In the genomic region with DNA sequence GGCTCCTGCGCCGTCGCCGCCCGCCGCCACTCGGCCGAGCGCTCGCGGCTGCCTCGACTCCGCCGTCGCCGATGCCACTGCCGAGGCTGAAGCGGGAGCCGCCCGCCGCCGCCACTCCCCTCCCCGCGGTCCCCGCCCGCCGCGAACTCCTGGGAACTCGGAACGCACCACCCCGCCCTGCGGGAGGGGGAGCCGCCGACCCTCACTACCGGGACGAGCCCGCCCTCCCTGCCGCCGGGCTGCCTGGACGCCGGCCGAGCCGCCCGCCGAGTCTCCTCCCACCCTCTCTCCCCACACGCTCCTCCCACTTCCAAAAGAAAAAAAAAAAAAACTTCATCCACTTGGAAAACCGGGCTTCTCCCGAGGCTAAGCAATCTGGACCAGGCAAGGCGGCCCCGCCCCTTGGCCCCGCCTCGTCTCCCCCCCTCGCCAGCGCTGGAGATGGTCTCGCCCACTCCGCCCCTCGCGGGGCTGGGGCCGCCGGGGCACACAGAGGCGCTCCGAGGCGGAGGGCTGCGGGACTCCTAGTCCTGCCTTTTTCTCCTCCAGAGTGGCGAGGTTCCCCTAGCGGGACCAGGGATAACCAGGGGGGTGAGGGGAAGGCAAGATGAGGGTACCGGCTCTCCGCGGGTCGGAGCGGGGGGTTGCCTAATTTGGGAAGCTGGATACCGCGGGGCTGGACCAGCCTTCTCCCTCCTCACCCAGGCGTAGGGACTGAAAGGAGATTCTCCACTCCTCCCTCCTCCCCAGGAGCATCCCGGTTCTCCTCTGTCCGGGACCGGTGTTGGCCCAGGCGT, we compare ENCODE assay signal across 7 mouse cellular contexts. TPM values are rescaled to one million over a fixed set of nuclear protein-coding genes. Genes with fewer than 3 reads are reported as not detected.
A peak's percentile ranks its signal among the peaks of the same experiment; 100 is the strongest.
DNase-seq lines count a peak whose midpoint lies in the region; ATAC-seq and TF ChIP-seq lines count a peak whose summit lies in the region.

No protein-coding gene starts in this region.

- DNase-seq in heart, adult 9 months (ENCODE audit: low spot score in 2 of 2) = peak; percentile 89 to 91
- DNase-seq in kidney, adult 8-10 months = peak; percentile 95 to 96
- DNase-seq in limb, embryonic 11.5 days (ENCODE audit: low spot score) = peak; percentile 96
- DNase-seq in spleen, postnatal 14 days (ENCODE audit: low spot score in 2 of 2) = peak; percentile 15 to 30

- peaks cover 7% of the 10 kb centered on the region for H3K27me3 ChIP-seq in embryonic facial prominence, embryonic 13.5 days
- 0 out of 2 replicates have a peak, but pooled peaks cover 3% of the 10 kb centered on the region for H3K27me3 ChIP-seq in limb, embryonic 11.5 days (ENCODE audit: control insufficient read depth, insufficient read depth, low read length)
- H3K27me3 ChIP-seq in midbrain, embryonic 13.5 days = no peaks in the 10 kb centered on the region

- H3K9ac ChIP-seq in embryonic facial prominence, embryonic 13.5 days = peak overlapping the region; percentile 95
- H3K9ac ChIP-seq in limb, embryonic 11.5 days (ENCODE audit: low read length) = peak overlapping the region; percentile 69
- peak overlapping the region; percentile 93 for H3K9ac ChIP-seq in midbrain, embryonic 13.5 days (replicated peaks)

- H3K4me3 ChIP-seq in bone marrow, adult 2 months (replicated peaks; ENCODE audit: control insufficient read depth, low read depth, low read length) = peak overlapping the region; percentile 31
- peak overlapping the region; percentile 89 for H3K4me3 ChIP-seq in embryonic facial prominence, embryonic 13.5 days
- peak overlapping the region; percentile 77 for H3K4me3 ChIP-seq in limb, embryonic 11.5 days (ENCODE audit: low read depth, low read length)
- peak overlapping the region; percentile 93 for H3K4me3 ChIP-seq in midbrain, embryonic 13.5 days (replicated peaks)

- peak; percentile 97 for ATAC-seq in embryonic facial prominence, embryonic 13.5 days (ENCODE audit: insufficient number of reproducible peaks, insufficient read depth, low FRiP score, low TSS enrichment, low read depth)
- peak; percentile 96 for ATAC-seq in limb, embryonic 11.5 days (ENCODE audit: insufficient number of reproducible peaks, low FRiP score, low TSS enrichment, low read depth)
- peak; percentile 95 for ATAC-seq in midbrain, embryonic 13.5 days

- H3K4me2 ChIP-seq in embryonic facial prominence, embryonic 13.5 days = peak overlapping the region; percentile 87
- H3K4me2 ChIP-seq in limb, embryonic 11.5 days (ENCODE audit: low read depth, severe bottlenecking) = peak overlapping the region; percentile 48
- peak overlapping the region; percentile 89 for H3K4me2 ChIP-seq in midbrain, embryonic 13.5 days (replicated peaks)

- no peak overlapping the region for H3K27ac ChIP-seq in bone marrow, adult 2 months (ENCODE audit: control insufficient read depth, insufficient read depth, low read depth, low read length, poor library complexity)
- H3K27ac ChIP-seq in embryonic facial prominence, embryonic 13.5 days = peak overlapping the region; percentile 94
- H3K27ac ChIP-seq in limb, embryonic 11.5 days (replicated peaks; ENCODE audit: low read depth, low read length) = peak overlapping the region; percentile 81
- H3K27ac ChIP-seq in midbrain, embryonic 13.5 days = peak overlapping the region; percentile 94

- no peaks in the 10 kb centered on the region for H3K36me3 ChIP-seq in embryonic facial prominence, embryonic 13.5 days
- H3K36me3 ChIP-seq in limb, embryonic 11.5 days (ENCODE audit: control insufficient read depth, insufficient read depth, low read length) = no peaks in the 10 kb centered on the region
- H3K36me3 ChIP-seq in midbrain, embryonic 13.5 days = no peaks in the 10 kb centered on the region

- under 1% methylated on average over 71 of the region's 78 CpGs for WGBS in bone marrow, adult 2 months
- under 1% methylated on average over 53 of the region's 78 CpGs for WGBS in embryonic facial prominence, embryonic 13.5 days
- under 1% methylated on average over 61 of the region's 78 CpGs for WGBS in limb, embryonic 11.5 days
- WGBS in midbrain, embryonic 13.5 days = under 1% methylated on average over 68 of the region's 78 CpGs

- no peaks in the 10 kb centered on the region for H3K9me3 ChIP-seq in embryonic facial prominence, embryonic 13.5 days
- H3K9me3 ChIP-seq in limb, embryonic 11.5 days (ENCODE audit: control insufficient read depth, low read length) = no peaks in the 10 kb centered on the region
- no peaks in the 10 kb centered on the region for H3K9me3 ChIP-seq in midbrain, embryonic 13.5 days

- no peaks in the 10 kb centered on the region for H3K4me1 ChIP-seq in bone marrow, adult 2 months (ENCODE audit: control insufficient read depth, insufficient read depth, low read length)
- peaks cover 18% of the 10 kb centered on the region for H3K4me1 ChIP-seq in embryonic facial prominence, embryonic 13.5 days
- H3K4me1 ChIP-seq in limb, embryonic 11.5 days (ENCODE audit: control insufficient read depth, insufficient read depth, low read length) = peaks cover 8% of the 10 kb centered on the region; the same call in 1 of the 2 replicates
- peaks cover 26% of the 10 kb centered on the region for H3K4me1 ChIP-seq in midbrain, embryonic 13.5 days (replicated peaks)

- no peak for TF ChIP-seq CTCF in bone marrow, adult 2 months (IDR thresholded peaks at IDR 0.05; ENCODE audit: control insufficient read depth, insufficient read depth, low read length)

- no peak for TF ChIP-seq POLR2A in bone marrow, adult 2 months (IDR thresholded peaks at IDR 0.05; ENCODE audit: borderline replicate concordance, control insufficient read depth, low read depth, low read length)

RNA-seq across cellular contexts. Expression of gene Nectin3, which starts 1.2 kb away (rescaled TPM):
- polyA plus RNA-seq in bone marrow, adult 2 months (2011; ENCODE audit: insufficient read depth, insufficient read length, low replicate concordance, missing spikeins) = 1.4 TPM in 1 of 2 replicates, not detected in the other
- 14.5 and 25.6 TPM in 2 replicates for polyA plus RNA-seq in embryonic facial prominence, embryonic 13.5 days (2015; fragmentation: Nextera tagmentation; extraction: Ambion mirVana)
- polyA plus RNA-seq in limb, embryonic 11.5 days (2014; fragmentation: Nextera tagmentation; extraction: Ambion mirVana) = 28.5 and 28.8 TPM in 2 replicates
- 20.4 and 30.5 TPM in 2 replicates for polyA plus RNA-seq in midbrain, embryonic 13.5 days (2015; fragmentation: Nextera tagmentation; extraction: Ambion mirVana)

Comparison
In these comparisons a context has a peak if more than half of its experiments do, and no peak if none do; other contexts are left out.
1. H3K4me3 ChIP-seq: peak in every context shown above with its lines; median percentile 93 in midbrain, embryonic 13.5 days; 89 in embryonic facial prominence, embryonic 13.5 days; 77 in limb, embryonic 11.5 days; 31 in bone marrow, adult 2 months.
2. DNase-seq: peak in every context shown above with its lines; median percentile 96 in limb, embryonic 11.5 days; 96 in kidney, adult 8-10 months; 90 in heart, adult 9 months; 22 in spleen, postnatal 14 days.